Mouse (Mus musculus) heart, embryonic 16.5 days (tissue): ENCODE results near the gene Nxpe5. TPM values are rescaled to one million over a fixed set of nuclear protein-coding genes. Genes with fewer than 3 reads are reported as not detected.
A peak's percentile ranks its signal among the peaks of the same experiment; 100 is the strongest.

Source experiments
- ATAC-seq: fragments of 200-750 bp; cut with Nextera tagmentation; replicated peaks from 2 replicates; pipeline ENCODE4 v1.8.0; 2017; ENCODE audit warnings: moderate number of reproducible peaks; ENCODE audit not compliant: insufficient read depth, low FRiP score; ENCODE audit errors: extremely low read depth
- H3K27ac ChIP-seq: fragments of 300-500 bp; sonication (generic); 2 replicates; pipeline ENCODE4 v1.5.1; 2014; ENCODE audit warnings: mild to moderate bottlenecking, low read length, control low read depth, moderate library complexity
- H3K27me3 ChIP-seq: fragments of 300-500 bp; sonication (generic); 2 replicates; pipeline ENCODE4 v1.6.1; 2014; ENCODE audit warnings: low read length, mixed read lengths; ENCODE audit not compliant: control insufficient read depth, insufficient read depth
- H3K36me3 ChIP-seq: fragments of 300-500 bp; sonication (generic); 2 replicates; pipeline ENCODE4 v1.6.1; 2014; ENCODE audit not compliant: control insufficient read depth, insufficient read depth
- H3K4me1 ChIP-seq: fragments of 300-500 bp; sonication (generic); 2 replicates; pipeline ENCODE4 v1.6.1; 2014; ENCODE audit warnings: low read length, mixed read lengths; ENCODE audit not compliant: control insufficient read depth, insufficient read depth
- H3K4me2 ChIP-seq: fragments of 300-500 bp; sonication (generic); 2 replicates; pipeline ENCODE4 v1.6.1; 2014; ENCODE audit warnings: low read depth, mild to moderate bottlenecking, control low read depth, low read length
- H3K4me3 ChIP-seq: fragments of 300-500 bp; sonication (generic); 2 replicates; pipeline ENCODE4 v1.5.1; 2014; ENCODE audit warnings: mild to moderate bottlenecking, control low read depth, low read length
- H3K9ac ChIP-seq: fragments of 300-500 bp; sonication (generic); 2 replicates; pipeline ENCODE4 v1.6.1; 2014; ENCODE audit warnings: low read length, control low read depth
- H3K9me3 ChIP-seq: fragments of 300-500 bp; sonication (generic); replicated peaks from 2 replicates; pipeline ENCODE4 v1.6.1; 2016; ENCODE audit warnings: low read length; ENCODE audit not compliant: control insufficient read depth
- WGBS: fragments of 180-500 bp; shearing (Covaris S2); extraction: QIAGEN DNeasy Blood & Tissue Kit; methylation state at CpG from one replicate; pipeline ENCODE4 v1.1.7; 2014; 5-methylcytosine and 5-hydroxymethylcytosine counted together
- polyA plus RNA-seq: library from polyadenylated mRNA; unstranded; fragments of >200 nt; fragmentation: Nextera tagmentation; extraction: Ambion mirVana; gene quantifications from 2 replicates; pipeline ENCODE4 v1.2.1, GENCODE M21; 2015

The Nxpe5 gene
- polyA plus RNA-seq, 1 experiment from 2014 or later: not detected

- Histone ChIP-seq H3K27ac (no peak overlapping the region), H3K4me3 (no peak overlapping the region), H3K4me1 (peaks cover 24% of the 10 kb centered on the region), H3K4me2 (no peak overlapping the region), H3K27me3 (no peaks in the 10 kb centered on the region), H3K36me3 (peaks cover 14% of the 10 kb centered on the region), H3K9me3 (no peaks in the 10 kb centered on the region; the same call in 1 of the 2 replicates), H3K9ac (no peak overlapping the region)
- no peak for ATAC-seq
- 80% methylated on average over 3 of the region's 3 CpGs for WGBS
These were observed 32.4 kb downstream of the Nxpe5 start for GRCm38 (mm10) chr5:138258078-138258477.

- Histone ChIP-seq H3K9me3 (no peaks in the 10 kb centered on the region), H3K27ac (no peak overlapping the region), H3K4me3 (no peak overlapping the region), H3K27me3 (no peaks in the 10 kb centered on the region), H3K36me3 (peaks cover 14% of the 10 kb centered on the region), H3K9ac (no peak overlapping the region), H3K4me2 (no peak overlapping the region), H3K4me1 (peaks cover 25% of the 10 kb centered on the region)
- no peak for ATAC-seq
- WGBS: 60% methylated on average over 6 of the region's 6 CpGs
These were observed 32.8 kb downstream of the Nxpe5 start for GRCm38 (mm10) chr5:138258542-138258941.

GRCm38 (mm10) chr5:138258993-138259392 is 33.3 kb downstream of the Nxpe5 start:
- Histone ChIP-seq H3K4me1 (peaks cover 25% of the 10 kb centered on the region), H3K4me3 (no peak overlapping the region), H3K9me3 (no peaks in the 10 kb centered on the region), H3K4me2 (no peak overlapping the region), H3K27ac (no peak overlapping the region), H3K36me3 (peaks cover 14% of the 10 kb centered on the region), H3K27me3 (no peaks in the 10 kb centered on the region), H3K9ac (no peak overlapping the region)
- no peak for ATAC-seq
- WGBS: 46% methylated on average over 7 of the region's 7 CpGs

- Histone ChIP-seq H3K9ac (0 out of 2 replicates have a peak overlapping the region, but pooled peaks have one; percentile 9), H3K27me3 (no peaks in the 10 kb centered on the region), H3K27ac (no peak overlapping the region), H3K36me3 (peaks cover 14% of the 10 kb centered on the region), H3K4me1 (peaks cover 28% of the 10 kb centered on the region), H3K9me3 (no peaks in the 10 kb centered on the region), H3K4me3 (no peak overlapping the region), H3K4me2 (no peak overlapping the region)
- 55% methylated on average over 10 of the region's 10 CpGs for WGBS
- ATAC-seq: no peak
These were observed 34.4 kb downstream of the Nxpe5 start for GRCm38 (mm10) chr5:138260051-138260450.

- Histone ChIP-seq H3K27ac (no peak overlapping the region), H3K9me3 (no peaks in the 10 kb centered on the region), H3K4me2 (no peak overlapping the region), H3K27me3 (no peaks in the 10 kb centered on the region), H3K4me1 (peaks cover 28% of the 10 kb centered on the region), H3K9ac (no peak overlapping the region), H3K4me3 (no peak overlapping the region), H3K36me3 (peaks cover 14% of the 10 kb centered on the region)
- 48% methylated on average over 11 of the region's 11 CpGs for WGBS
- no peak for ATAC-seq
These were observed 35.1 kb downstream of the Nxpe5 start for GRCm38 (mm10) chr5:138260834-138261233.

- H3K27me3 ChIP-seq: no peaks in the 10 kb centered on the region
- H3K9ac ChIP-seq: no peak overlapping the region
- no peak overlapping the region for H3K27ac ChIP-seq
- H3K9me3 ChIP-seq: no peaks in the 10 kb centered on the region
- WGBS: 67% methylated on average over 4 of the region's 4 CpGs
- peaks cover 22% of the 10 kb centered on the region for H3K4me1 ChIP-seq
- H3K36me3 ChIP-seq: peaks cover 14% of the 10 kb centered on the region
- no peak for ATAC-seq
- no peak overlapping the region for H3K4me3 ChIP-seq
- no peak overlapping the region for H3K4me2 ChIP-seq
These were observed 36.3 kb downstream of the Nxpe5 start for GRCm38 (mm10) chr5:138262001-138262400.

GRCm38 (mm10) chr5:138262582-138263240 is 37.0 kb downstream of the Nxpe5 start:
- H3K4me3 ChIP-seq: peak overlapping the region; percentile 93
- H3K4me2 ChIP-seq: peak overlapping the region; percentile 88
- H3K36me3 ChIP-seq: peaks cover 10% of the 10 kb centered on the region
- ATAC-seq: no peak
- peaks cover 22% of the 10 kb centered on the region for H3K4me1 ChIP-seq
- no peak overlapping the region for H3K27ac ChIP-seq
- H3K27me3 ChIP-seq: no peaks in the 10 kb centered on the region
- no peaks in the 10 kb centered on the region for H3K9me3 ChIP-seq
- 50% methylated on average over 18 of the region's 18 CpGs for whole genome bisulfite sequencing
- H3K9ac ChIP-seq: peak overlapping the region; percentile 96

GRCm38 (mm10) chr5:138263260-138264206 is 37.8 kb downstream of the Nxpe5 start, which contains the start of gene BC037034:
Gene BC037034, minus strand, starts transcription at chr5:138264033.
- ATAC-seq: peak; percentile 79
- peak within 1 kb of the TSS; percentile 88 for H3K4me2 ChIP-seq
- peaks cover 9% of the 10 kb centered on the region for H3K36me3 ChIP-seq
- H3K9me3 ChIP-seq: no peaks in the 10 kb centered on the region
- H3K4me3 ChIP-seq: peak within 1 kb of the TSS; percentile 93
- peaks cover 21% of the 10 kb centered on the region for H3K4me1 ChIP-seq
- no peaks in the 10 kb centered on the region for H3K27me3 ChIP-seq
- H3K27ac ChIP-seq: peak within 1 kb of the TSS; percentile 76
- H3K9ac ChIP-seq: peak within 1 kb of the TSS; percentile 96
- WGBS: 1% methylated on average over 71 of the region's 71 CpGs

GRCm38 (mm10) chr5:138264207-138264578 is 38.5 kb downstream of the Nxpe5 start:
- ATAC-seq: no peak
- peak overlapping the region; percentile 93 for H3K4me3 ChIP-seq
- 9% methylated on average over 6 of the region's 6 CpGs for WGBS
- peak overlapping the region; percentile 88 for H3K4me2 ChIP-seq
- peaks cover 14% of the 10 kb centered on the region for H3K4me1 ChIP-seq
- peaks cover 4% of the 10 kb centered on the region for H3K36me3 ChIP-seq
- H3K9ac ChIP-seq: peak overlapping the region; percentile 96
- no peaks in the 10 kb centered on the region for H3K9me3 ChIP-seq
- H3K27me3 ChIP-seq: no peaks in the 10 kb centered on the region
- H3K27ac ChIP-seq: peak overlapping the region; percentile 76; the same call in 1 of the 2 replicates
